Mouse (Mus musculus) MEL (cell line): ENCODE data around the gene Nkpd1. TPM values are rescaled to one million over a fixed set of nuclear protein-coding genes. Genes with fewer than 3 reads are reported as not detected.
A peak's percentile ranks its signal among the peaks of the same experiment; 100 is the strongest.

Experiments
- DNase-seq: peaks from one replicate; pipeline ENCODE4 v3.0.0; 2011; ENCODE audit warnings: low read depth, low spot score
- H3K27ac ChIP-seq: 2 replicates; pipeline ENCODE4 v1.5.1; 2012; ENCODE audit warnings: low read depth, mild to moderate bottlenecking, control low read depth, low read length, moderate library complexity; ENCODE audit not compliant: control insufficient read depth
- H3K27me3 ChIP-seq, 2 experiments: fragments of 150-350 bp in 1 of 2; sonication (generic) in 1 of 2; 2 replicates each; pipeline ENCODE4 v1.6.1; 2012; ENCODE audit warnings: low read length in 2 of 2, mild to moderate bottlenecking in 2 of 2, improper control_type of control experiment in 1 of 2, moderate library complexity in 1 of 2; ENCODE audit not compliant: insufficient read depth in 2 of 2, control insufficient read depth in 1 of 2
- H3K36me3 ChIP-seq, 2 experiments: 2 replicates each; pipeline ENCODE4 v1.6.1; 2012 to 2014; ENCODE audit warnings: low read length in 2 of 2, improper control_type of control experiment in 1 of 2, inconsistent platforms in 1 of 2, mild to moderate bottlenecking in 1 of 2; ENCODE audit not compliant: insufficient read depth in 2 of 2, control insufficient read depth in 1 of 2
- H3K4me1 ChIP-seq, 2 experiments: fragments of 150-350 bp in 1 of 2; sonication (generic) in 1 of 2; 2 replicates each; pipeline ENCODE4 v1.6.1; 2012; ENCODE audit warnings: low read length in 2 of 2, improper control_type of control experiment in 1 of 2, mild to moderate bottlenecking in 1 of 2; ENCODE audit not compliant: insufficient read depth in 2 of 2, control insufficient read depth in 1 of 2
- H3K4me3 ChIP-seq, 2 experiments: fragments of 150-350 bp in 1 of 2; sonication (generic) in 1 of 2; 2 replicates each; pipeline ENCODE4 v1.5.1; 2012; ENCODE audit warnings: low read depth in 2 of 2, low read length in 2 of 2, mild to moderate bottlenecking in 2 of 2, moderate library complexity in 2 of 2, control low read depth in 1 of 2, improper control_type of control experiment in 1 of 2; ENCODE audit not compliant: control insufficient read depth in 1 of 2, insufficient read depth in 1 of 2
- H3K79me2 ChIP-seq: 2 replicates; pipeline ENCODE4 v1.6.1; 2012; ENCODE audit warnings: mild to moderate bottlenecking, low read length, moderate library complexity; ENCODE audit not compliant: control insufficient read depth, poor library complexity, insufficient read depth
- H3K9ac ChIP-seq: 2 replicates; pipeline ENCODE4 v1.6.1; 2012; ENCODE audit warnings: low read depth, mild to moderate bottlenecking, control low read depth, low read length, moderate library complexity; ENCODE audit not compliant: control insufficient read depth, poor library complexity, severe bottlenecking
- H3K9me3 ChIP-seq: fragments of 150-350 bp; sonication (generic); replicated peaks from 2 replicates; pipeline ENCODE4 v1.6.1; 2012; ENCODE audit warnings: mild to moderate bottlenecking, low read length, improper control_type of control experiment, moderate library complexity; ENCODE audit not compliant: insufficient read depth
- BHLHE40 ChIP-seq: IDR thresholded peaks from 2 replicates; pipeline ENCODE4 v1.6.1; 2012; ENCODE audit warnings: low read depth, mild to moderate bottlenecking, inconsistent platforms, low read length, improper control_type of control experiment, borderline replicate concordance
- CHD1 ChIP-seq: IDR thresholded peaks from 2 replicates; pipeline ENCODE4 v1.6.1; 2012; ENCODE audit warnings: low read depth, mild to moderate bottlenecking, inconsistent platforms, low read length, improper control_type of control experiment
- CHD2 ChIP-seq: IDR thresholded peaks from 2 replicates; pipeline ENCODE4 v1.6.1; 2011; ENCODE audit warnings: low read length, improper control_type of control experiment
- CTCF ChIP-seq, 3 experiments: IDR thresholded peaks in 2 of 3; conservative IDR thresholded peaks in 1 of 3; 2 replicates each; pipeline ENCODE4 v1.5.1; 2011 to 2012; ENCODE audit warnings: low read length in 3 of 3, low read depth in 2 of 3, mild to moderate bottlenecking in 2 of 3, improper control_type of control experiment in 1 of 3, inconsistent platforms in 1 of 3, mixed read lengths in 1 of 3, moderate library complexity in 1 of 3; ENCODE audit not compliant: control insufficient read depth in 1 of 3, insufficient read depth in 1 of 3, poor library complexity in 1 of 3, severe bottlenecking in 1 of 3
- E2F4 ChIP-seq: IDR thresholded peaks from 2 replicates; pipeline ENCODE4 v1.6.1; 2011; ENCODE audit warnings: low read depth, low read length, improper control_type of control experiment, borderline replicate concordance
- ELF1 ChIP-seq: IDR thresholded peaks from 2 replicates; pipeline ENCODE4 v1.6.1; 2014; ENCODE audit warnings: low read depth, mild to moderate bottlenecking, inconsistent platforms, low read length, improper control_type of control experiment, moderate library complexity
- ETS1 ChIP-seq: IDR thresholded peaks from 2 replicates; pipeline ENCODE4 v1.6.1; 2012; ENCODE audit warnings: low read depth, mild to moderate bottlenecking, inconsistent platforms, low read length, improper control_type of control experiment, moderate library complexity
- GABPA ChIP-seq: IDR thresholded peaks from 2 replicates; pipeline ENCODE4 v1.6.1; 2012; ENCODE audit warnings: low read depth, mild to moderate bottlenecking, inconsistent platforms, low read length, improper control_type of control experiment, moderate library complexity
- HCFC1 ChIP-seq: IDR thresholded peaks from 2 replicates; pipeline ENCODE4 v1.6.1; 2012; ENCODE audit warnings: low read depth, mild to moderate bottlenecking, inconsistent platforms, low read length, improper control_type of control experiment, moderate library complexity
- JUND ChIP-seq: IDR thresholded peaks from 2 replicates; pipeline ENCODE4 v1.6.1; 2011; ENCODE audit warnings: low read depth, mild to moderate bottlenecking, improper control_type of control experiment, low read length
- KAT2A ChIP-seq: conservative IDR thresholded peaks from 2 replicates; pipeline ENCODE4 v1.6.1; 2012; ENCODE audit warnings: low read depth, low read length, improper control_type of control experiment, inconsistent platforms
- MAZ ChIP-seq: IDR thresholded peaks from 2 replicates; pipeline ENCODE4 v1.6.1; 2012; ENCODE audit warnings: low read depth, mild to moderate bottlenecking, inconsistent platforms, low read length, improper control_type of control experiment
- MYB ChIP-seq: IDR thresholded peaks from 2 replicates; pipeline ENCODE4 v1.6.1; 2011; ENCODE audit warnings: mild to moderate bottlenecking, low read depth, low read length, improper control_type of control experiment
- MYC ChIP-seq: IDR thresholded peaks from 2 replicates; pipeline ENCODE4 v1.6.1; 2011; ENCODE audit warnings: low read depth, mild to moderate bottlenecking, low read length, improper control_type of control experiment, moderate library complexity
- NELFE ChIP-seq: IDR thresholded peaks from 2 replicates; pipeline ENCODE4 v1.6.1; 2011; ENCODE audit warnings: low read depth, low read length, improper control_type of control experiment
- NRF1 ChIP-seq: IDR thresholded peaks from 2 replicates; pipeline ENCODE4 v1.6.1; 2014; ENCODE audit warnings: low read depth, mild to moderate bottlenecking, inconsistent platforms, low read length, improper control_type of control experiment, moderate library complexity; ENCODE audit not compliant: poor library complexity, insufficient read depth, severe bottlenecking
- POLR2AphosphoS2 ChIP-seq: IDR thresholded peaks from 2 replicates; pipeline ENCODE4 v1.6.1; 2011; ENCODE audit warnings: low read length, improper control_type of control experiment
- SIN3A ChIP-seq: IDR thresholded peaks from 2 replicates; pipeline ENCODE4 v1.6.1; 2012; ENCODE audit warnings: low read length, improper control_type of control experiment, inconsistent platforms
- SMC3 ChIP-seq: IDR thresholded peaks from 2 replicates; pipeline ENCODE4 v1.6.1; 2011; ENCODE audit warnings: low read depth, low read length, improper control_type of control experiment
- TAL1 ChIP-seq: IDR thresholded peaks from 2 replicates; pipeline ENCODE4 v1.6.1; 2012; ENCODE audit warnings: mild to moderate bottlenecking, inconsistent platforms, low read length, moderate library complexity, mixed read lengths
- TCF12 ChIP-seq: IDR thresholded peaks from 2 replicates; pipeline ENCODE4 v1.6.1; 2014; ENCODE audit warnings: low read depth, mild to moderate bottlenecking, inconsistent platforms, low read length, improper control_type of control experiment, moderate library complexity
- UBTF ChIP-seq: IDR thresholded peaks from 2 replicates; pipeline ENCODE4 v1.6.1; 2012; ENCODE audit warnings: low read depth, mild to moderate bottlenecking, inconsistent platforms, low read length, improper control_type of control experiment, moderate library complexity, borderline replicate concordance; ENCODE audit not compliant: insufficient read depth
- USF1 ChIP-seq: IDR thresholded peaks from 2 replicates; pipeline ENCODE4 v1.6.1; 2014; ENCODE audit warnings: low read depth, mild to moderate bottlenecking, inconsistent platforms, low read length, improper control_type of control experiment, moderate library complexity
- USF2 ChIP-seq, 2 experiments: IDR thresholded peaks; 2 replicates each; pipeline ENCODE4 v1.6.1; 2011 to 2012; ENCODE audit warnings: improper control_type of control experiment in 2 of 2, low read length in 2 of 2, borderline replicate concordance in 1 of 2, inconsistent platforms in 1 of 2, low read depth in 1 of 2, mild to moderate bottlenecking in 1 of 2; ENCODE audit not compliant: insufficient read depth in 1 of 2
- ZC3H11A ChIP-seq: IDR thresholded peaks from 2 replicates; pipeline ENCODE4 v1.6.1; 2012; ENCODE audit warnings: low read depth, mild to moderate bottlenecking, inconsistent platforms, low read length, improper control_type of control experiment
- ZNF384 ChIP-seq: IDR thresholded peaks from 2 replicates; pipeline ENCODE4 v1.6.1; 2012; ENCODE audit warnings: low read depth, mild to moderate bottlenecking, inconsistent platforms, low read length, improper control_type of control experiment
- polyA plus RNA-seq, 2 experiments: library from polyadenylated mRNA; stranded (reverse) in 1 of 2; unstranded in 1 of 2; fragments of >175 nt in 1 of 2; fragments of >200 nt in 1 of 2; gene quantifications; 2 replicates each; pipeline versions ENCODE4 v1.2.1 to v1.2.4; 2012; ENCODE audit warnings: low replicate concordance in 2 of 2, low read depth in 1 of 2; ENCODE audit not compliant: insufficient read length in 2 of 2, insufficient read depth in 1 of 2, missing spikeins in 1 of 2
- total RNA-seq: library from RNA; depleted of rRNA; stranded (reverse); fragments of 300-350 nt; gene quantifications from 2 replicates; pipeline ENCODE4 v1.2.3, GENCODE M21; 2012

Gene Nkpd1
- total and polyA plus RNA-seq, 3 experiments, result 0.33 to 0.35 TPM; not detected in 1

- no peak; the same call in 1 of the 2 replicates for TF ChIP-seq UBTF
- TF ChIP-seq CHD1, result no peak
- TF ChIP-seq ZNF384, result no peak
- TF ChIP-seq CTCF (IDR thresholded peaks at IDR 0.05 in 2 of 3, conservative IDR thresholded peaks at IDR 0.05 in 1 of 3; ENCODE audit: control insufficient read depth in 1 of 3, insufficient read depth in 1 of 3, low read depth in 2 of 3, low read length in 3 of 3, poor library complexity in 1 of 3, severe bottlenecking in 1 of 3), result no peak
These were observed 44.4 kb downstream of the Nkpd1 start (continued) for GRCm38 (mm10) chr7:19561765-19562642.

GRCm38 (mm10) chr7:19562643-19563410, 45.2 kb downstream of the Nkpd1 start, which contains the start of gene Ppp1r37:
Gene Ppp1r37, minus strand, starts transcription at chr7:19563076.
- peaks cover 42% of the 10 kb centered on the region for H3K79me2 ChIP-seq
- H3K4me1 ChIP-seq, result peaks cover 9 to 36% of the 10 kb centered on the region in 2 experiments; a peak in 3 of 4 replicates
- H3K36me3 ChIP-seq, result peaks cover 0 to 26% of the 10 kb centered on the region in 2 experiments; a peak in 2 of 4 replicates
- H3K9ac ChIP-seq, result peak within 1 kb of the TSS; percentile 98
- peak within 1 kb of the TSS; percentile 60 to 98 for H3K4me3 ChIP-seq
- peak; percentile 62 for DNase-seq
- no peak for TF ChIP-seq POLR2AphosphoS2
- TF ChIP-seq SIN3A, result no peak; the same call in 1 of the 2 replicates
- TF ChIP-seq SMC3, result no peak
- no peak for TF ChIP-seq BHLHE40
- TF ChIP-seq ZC3H11A, result peak; percentile 22
- no peak for TF ChIP-seq TAL1
- TF ChIP-seq USF1, result 0 out of 2 replicates have a peak, but pooled peaks have one; percentile 34
- TF ChIP-seq MYB, result no peak
- no peak for TF ChIP-seq ZNF384
- no peak for TF ChIP-seq CHD2
- TF ChIP-seq ELF1, result no peak
- TF ChIP-seq ETS1, result no peak
- no peak for TF ChIP-seq JUND
- peak; percentile 57; the same call in 1 of the 2 replicates for TF ChIP-seq HCFC1
- 0 out of 2 replicates have a peak, but pooled peaks have one; percentile 31 for TF ChIP-seq MAZ
- TF ChIP-seq CHD1, result 0 out of 2 replicates have a peak, but pooled peaks have one; percentile 41
- no peak for TF ChIP-seq KAT2A
- no peak for TF ChIP-seq USF2 (IDR thresholded peaks at IDR 0.05; ENCODE audit: borderline replicate concordance in 1 of 2, insufficient read depth in 1 of 2, low read depth in 1 of 2, low read length in 2 of 2)
- no peak for TF ChIP-seq MYC
- TF ChIP-seq E2F4, result no peak
- TF ChIP-seq NRF1, result no peak
- no peak for TF ChIP-seq NELFE
- TF ChIP-seq GABPA, result no peak
- TF ChIP-seq TCF12, result no peak
- H3K27ac ChIP-seq, result peak within 1 kb of the TSS; percentile 96
- H3K27me3 ChIP-seq, result no peaks in the 10 kb centered on the region
- no peaks in the 10 kb centered on the region for H3K9me3 ChIP-seq
